Mouse (Mus musculus) neural tube, embryonic 11.5 days (tissue): Measurements from ENCODE around the gene Nutm1. TPM values are rescaled to one million over a fixed set of nuclear protein-coding genes. Genes with fewer than 3 reads are reported as not detected.

ENCODE experiments used
- polyA plus RNA-seq: library from polyadenylated mRNA; unstranded; fragments of >200 nt; fragmentation: Nextera tagmentation; extraction: Ambion mirVana; gene quantifications from 2 replicates; pipeline ENCODE4 v1.2.1, GENCODE M21; 2014

Nutm1 gene
- polyA plus RNA-seq, 1 experiment from 2014 or later = not detected

Other genes with a start within 250 kb of the Nutm1 start
- not detected in 2 replicates for gene Olfr1310, start 246.6 kb downstream of the Nutm1 start, polyA plus RNA-seq
- gene Olfr1311, start 234.9 kb downstream of the Nutm1 start, polyA plus RNA-seq = not detected in 2 replicates
- not detected in 2 replicates for gene Olfr1312, start 209.1 kb downstream of the Nutm1 start, polyA plus RNA-seq
- not detected in 2 replicates for gene Olfr1313, start 181.4 kb downstream of the Nutm1 start, polyA plus RNA-seq
- not detected in 2 replicates for gene Olfr1314, start 162.5 kb downstream of the Nutm1 start, polyA plus RNA-seq
- not detected in 2 replicates for gene Olfr1315-ps1, start 143.9 kb downstream of the Nutm1 start, polyA plus RNA-seq
- not detected in 2 replicates for gene Olfr1316, start 124.3 kb downstream of the Nutm1 start, polyA plus RNA-seq
- gene Olfr1317, start 119.0 kb downstream of the Nutm1 start, polyA plus RNA-seq = not detected in 2 replicates
- gene Olfr1318, start 105.1 kb downstream of the Nutm1 start, polyA plus RNA-seq = not detected in 2 replicates
- 9.7 and 12.8 TPM in 2 replicates for gene Lpcat4, start 19.8 kb downstream of the Nutm1 start, polyA plus RNA-seq
- gene Nop10, start 2.6 kb upstream of the Nutm1 start, polyA plus RNA-seq = 167 and 171 TPM in 2 replicates
- 15.3 and 15.4 TPM in 2 replicates for gene Slc12a6, start 6.5 kb upstream of the Nutm1 start, polyA plus RNA-seq
- not detected in 2 replicates for gene Gm21985, start 7.0 kb upstream of the Nutm1 start, polyA plus RNA-seq
- gene Emc4, start 108.7 kb upstream of the Nutm1 start, polyA plus RNA-seq = 122 and 124 TPM in 2 replicates
- gene Katnbl1, start 119.9 kb upstream of the Nutm1 start, polyA plus RNA-seq = 54.6 and 55.2 TPM in 2 replicates
- 11.1 and 11.6 TPM in 2 replicates for gene Emc7, start 195.7 kb upstream of the Nutm1 start, polyA plus RNA-seq
- not detected in 2 replicates for gene Chrm5, start 221.5 kb upstream of the Nutm1 start, polyA plus RNA-seq
- gene Aven, start 233.7 kb upstream of the Nutm1 start, polyA plus RNA-seq = 7.7 and 7.8 TPM in 2 replicates